Mouse (Mus musculus) thymus, adult 2 months (tissue): ENCODE results near the gene Rasal3. TPM values are rescaled to one million over a fixed set of nuclear protein-coding genes. Genes with fewer than 3 reads are reported as not detected.

ENCODE experiments used
- DNase-seq: peaks from one replicate; pipeline ENCODE4 v3.0.0; 2021
- H3K27ac ChIP-seq: fragments of 200-500 bp; 2 replicates; pipeline ENCODE4 v1.5.1; 2012; ENCODE audit warnings: low read length, control low read depth; ENCODE audit not compliant: control insufficient read depth, insufficient read depth
- H3K27me3 ChIP-seq: fragments of 200-500 bp; 2 replicates; pipeline ENCODE4 v1.6.1; 2012; ENCODE audit warnings: mild to moderate bottlenecking, low read length, moderate library complexity, mixed read lengths; ENCODE audit not compliant: control insufficient read depth, insufficient read depth
- H3K36me3 ChIP-seq: fragments of 200-500 bp; 2 replicates; pipeline ENCODE4 v1.6.1; 2012; ENCODE audit warnings: mild to moderate bottlenecking, low read length, moderate library complexity; ENCODE audit not compliant: control insufficient read depth, insufficient read depth
- H3K4me1 ChIP-seq: fragments of 200-500 bp; replicated peaks from 2 replicates; pipeline ENCODE4 v1.6.1; 2012; ENCODE audit warnings: low read length; ENCODE audit not compliant: control insufficient read depth, insufficient read depth
- H3K4me3 ChIP-seq: fragments of 200-500 bp; 2 replicates; pipeline ENCODE4 v1.5.1; 2012; ENCODE audit warnings: mild to moderate bottlenecking, low read length, control low read depth, moderate library complexity; ENCODE audit not compliant: control insufficient read depth, insufficient read depth
- CTCF ChIP-seq: fragments of 200-500 bp; IDR thresholded peaks from 2 replicates; pipeline ENCODE4 v1.5.1; 2012; ENCODE audit warnings: mild to moderate bottlenecking, control low read depth, low read length, moderate library complexity, borderline replicate concordance; ENCODE audit not compliant: control insufficient read depth, poor library complexity, insufficient read depth; ENCODE audit errors: extremely low read depth
- POLR2A ChIP-seq: fragments of 200-500 bp; IDR thresholded peaks from 2 replicates; pipeline ENCODE4 v1.6.1; 2012; ENCODE audit warnings: mild to moderate bottlenecking, low read length, control low read depth, moderate library complexity; ENCODE audit not compliant: control insufficient read depth, poor library complexity, insufficient read depth; ENCODE audit errors: extremely low read depth
- WGBS: fragments of 180-500 bp; shearing (Covaris S2); methylation state at CpG from one replicate; pipeline ENCODE4 v1.1.7; 2018; 5-methylcytosine and 5-hydroxymethylcytosine counted together
- polyA plus RNA-seq: library from polyadenylated mRNA; depleted of rRNA; stranded (reverse); fragments of >200 nt; gene quantifications from 2 replicates; pipeline ENCODE4 v1.2.3, GENCODE M21; 2012

Rasal3 gene
- polyA plus RNA-seq, 1 experiment: 541 TPM

GRCm38 (mm10) chr17:32420781-32421180 lies 17.4 kb upstream of the Rasal3 start:
- Histone ChIP-seq H3K27me3 (no peaks in the 10 kb centered on the region), H3K4me1 (peaks cover 18% of the 10 kb centered on the region), H3K4me3 (no peak overlapping the region), H3K27ac (no peak overlapping the region), H3K36me3 (peaks cover 27% of the 10 kb centered on the region)
- TF ChIP-seq POLR2A (no peak), CTCF (no peak)
- no peak for DNase-seq
- 93% methylated on average over 8 of the region's 8 CpGs for WGBS

- H3K36me3 ChIP-seq: peaks cover 35% of the 10 kb centered on the region
- no peak for TF ChIP-seq POLR2A
- TF ChIP-seq CTCF: no peak
- no peaks in the 10 kb centered on the region for H3K27me3 ChIP-seq
- H3K4me3 ChIP-seq: no peak overlapping the region
- no peak overlapping the region for H3K27ac ChIP-seq
- DNase-seq: no peak
- WGBS: 96% methylated on average over 2 of the region's 2 CpGs
- H3K4me1 ChIP-seq: peaks cover 14% of the 10 kb centered on the region
Observed at GRCm38 (mm10) chr17:32419989-32420388, 16.6 kb upstream of the Rasal3 start.

- Histone ChIP-seq H3K27ac (no peak overlapping the region), H3K36me3 (peaks cover 58% of the 10 kb centered on the region), H3K27me3 (no peaks in the 10 kb centered on the region), H3K4me3 (no peak overlapping the region), H3K4me1 (peaks cover 3% of the 10 kb centered on the region; the same call in 1 of the 2 replicates)
- TF ChIP-seq CTCF (no peak), POLR2A (no peak)
- DNase-seq: no peak
- WGBS: 98% methylated on average over 14 of the region's 14 CpGs
Observed at GRCm38 (mm10) chr17:32416771-32417170, 13.4 kb upstream of the Rasal3 start.

GRCm38 (mm10) chr17:32415417-32416020 lies 12.1 kb upstream of the Rasal3 start:
- 92% methylated on average over 24 of the region's 24 CpGs for WGBS
- DNase-seq: no peak
- H3K36me3 ChIP-seq: peaks cover 56% of the 10 kb centered on the region
- peaks cover under 1% of the 10 kb centered on the region; the same call in 1 of the 2 replicates for H3K4me1 ChIP-seq
- TF ChIP-seq CTCF (no peak), POLR2A (no peak)
- no peak overlapping the region for H3K27ac ChIP-seq
- H3K4me3 ChIP-seq: no peak overlapping the region
- no peaks in the 10 kb centered on the region for H3K27me3 ChIP-seq

GRCm38 (mm10) chr17:32411898-32412297 lies 8.5 kb upstream of the Rasal3 start:
- H3K4me3 ChIP-seq: no peak overlapping the region
- 60% methylated on average over 6 of the region's 6 CpGs for WGBS
- H3K4me1 ChIP-seq: 0 out of 2 replicates have a peak, but pooled peaks cover 2% of the 10 kb centered on the region
- DNase-seq: no peak
- TF ChIP-seq CTCF (no peak), POLR2A (no peak)
- H3K27me3 ChIP-seq: no peaks in the 10 kb centered on the region
- H3K36me3 ChIP-seq: peaks cover 35% of the 10 kb centered on the region
- H3K27ac ChIP-seq: no peak overlapping the region

GRCm38 (mm10) chr17:32402779-32403157 lies 615 bp downstream of the Rasal3 start:
- no peaks in the 10 kb centered on the region for H3K27me3 ChIP-seq
- peak overlapping the region; percentile 65 for H3K4me3 ChIP-seq
- peaks cover 22% of the 10 kb centered on the region for H3K4me1 ChIP-seq
- peaks cover 18% of the 10 kb centered on the region for H3K36me3 ChIP-seq
- H3K27ac ChIP-seq: peak overlapping the region; percentile 82
- WGBS: 2% methylated on average over 11 of the region's 11 CpGs
- TF ChIP-seq CTCF (no peak), POLR2A (peak; percentile 60; the same call in 1 of the 2 replicates)
- peak; percentile 88 for DNase-seq

GRCm38 (mm10) chr17:32402011-32402778 lies 1.2 kb downstream of the Rasal3 start:
- H3K27ac ChIP-seq: peak overlapping the region; percentile 32
- WGBS: 5% methylated on average over 9 of the region's 9 CpGs
- H3K4me3 ChIP-seq: peak overlapping the region; percentile 65
- peaks cover 22% of the 10 kb centered on the region for H3K4me1 ChIP-seq
- no peak for TF ChIP-seq CTCF
- no peak for TF ChIP-seq POLR2A
- H3K27me3 ChIP-seq: no peaks in the 10 kb centered on the region
- DNase-seq: no peak
- peaks cover 24% of the 10 kb centered on the region for H3K36me3 ChIP-seq
